Mouse (Mus musculus) neural tube, embryonic 14.5 days (tissue): ENCODE data around the gene B4gat1. TPM values are rescaled to one million over a fixed set of nuclear protein-coding genes. Genes with fewer than 3 reads are reported as not detected.

ENCODE experiments used
- ATAC-seq: fragments of 200-750 bp; cut with Nextera tagmentation; 2 replicates; pipeline ENCODE4 v1.8.0; 2017; ENCODE audit warnings: low read depth, mild to moderate bottlenecking, moderate TSS enrichment, moderate library complexity
- H3K27ac ChIP-seq: fragments of 300-500 bp; sonication (generic); 2 replicates; pipeline ENCODE4 v1.5.1; 2014; ENCODE audit warnings: low read depth, mild to moderate bottlenecking, control low read depth, low read length, moderate library complexity, mixed read lengths
- H3K27me3 ChIP-seq: fragments of 300-500 bp; sonication (generic); 2 replicates; pipeline ENCODE4 v1.6.1; 2014; ENCODE audit warnings: low read length; ENCODE audit not compliant: control insufficient read depth, insufficient read depth
- H3K36me3 ChIP-seq: fragments of 300-500 bp; sonication (generic); 2 replicates; pipeline ENCODE4 v1.6.1; 2014; ENCODE audit warnings: low read length, mixed read lengths; ENCODE audit not compliant: control insufficient read depth, insufficient read depth
- H3K4me1 ChIP-seq: fragments of 300-500 bp; sonication (generic); 2 replicates; pipeline ENCODE4 v1.6.1; 2014; ENCODE audit warnings: low read length; ENCODE audit not compliant: control insufficient read depth, insufficient read depth
- H3K4me2 ChIP-seq: fragments of 300-500 bp; sonication (generic); 2 replicates; pipeline ENCODE4 v1.6.1; 2014; ENCODE audit warnings: mild to moderate bottlenecking, low read depth, low read length, control low read depth
- H3K4me3 ChIP-seq: fragments of 300-500 bp; sonication (generic); 2 replicates; pipeline ENCODE4 v1.5.1; 2014; ENCODE audit warnings: low read depth, low read length, control low read depth, mixed read lengths
- H3K9ac ChIP-seq: fragments of 300-500 bp; sonication (generic); replicated peaks from 2 replicates; pipeline ENCODE4 v1.6.1; 2014; ENCODE audit warnings: low read depth, mild to moderate bottlenecking, control low read depth, low read length, mixed read lengths
- H3K9me3 ChIP-seq: fragments of 300-500 bp; sonication (generic); 2 replicates; pipeline ENCODE4 v1.6.1; 2016; ENCODE audit warnings: low read length; ENCODE audit not compliant: control insufficient read depth
- WGBS: fragments of 180-500 bp; shearing (Covaris S2); extraction: QIAGEN DNeasy Blood & Tissue Kit; methylation state at CpG from one replicate; pipeline ENCODE4 v1.1.7; 2014; 5-methylcytosine and 5-hydroxymethylcytosine counted together
- polyA plus RNA-seq: library from polyadenylated mRNA; unstranded; fragments of >200 nt; fragmentation: Nextera tagmentation; extraction: Ambion mirVana; gene quantifications from 2 replicates; pipeline ENCODE4 v1.2.1, GENCODE M21; 2014

Gene B4gat1
- polyA plus RNA-seq, 1 experiment from 2014 or later: 108 TPM

GRCm38 (mm10) chr19:5071545-5072369, 33.1 kb downstream of the B4gat1 start:
- H3K27me3 ChIP-seq: peaks cover 20% of the 10 kb centered on the region
- peak; percentile 74 for ATAC-seq
- no peaks in the 10 kb centered on the region for H3K9me3 ChIP-seq
- H3K9ac ChIP-seq: peak overlapping the region; percentile 49
- H3K4me2 ChIP-seq: peak overlapping the region; percentile 61
- peak overlapping the region; percentile 61 for H3K27ac ChIP-seq
- under 1% methylated on average over 40 of the region's 40 CpGs for WGBS
- H3K4me3 ChIP-seq: peak overlapping the region; percentile 36
- H3K36me3 ChIP-seq: no peaks in the 10 kb centered on the region
- H3K4me1 ChIP-seq: peaks cover 28% of the 10 kb centered on the region

GRCm38 (mm10) chr19:5072389-5073019, 33.9 kb downstream of the B4gat1 start:
- no peak overlapping the region for H3K9ac ChIP-seq
- peaks cover 25% of the 10 kb centered on the region for H3K4me1 ChIP-seq
- ATAC-seq: 0 out of 2 replicates have a peak, but pooled peaks have one; percentile 2
- H3K27ac ChIP-seq: no peak overlapping the region
- H3K36me3 ChIP-seq: no peaks in the 10 kb centered on the region
- H3K4me3 ChIP-seq: peak overlapping the region; percentile 36
- peaks cover 14% of the 10 kb centered on the region for H3K27me3 ChIP-seq
- H3K9me3 ChIP-seq: no peaks in the 10 kb centered on the region
- WGBS: 3% methylated on average over 20 of the region's 20 CpGs
- peak overlapping the region; percentile 61 for H3K4me2 ChIP-seq

GRCm38 (mm10) chr19:5073028-5073427, 34.4 kb downstream of the B4gat1 start:
- no peaks in the 10 kb centered on the region for H3K9me3 ChIP-seq
- WGBS: 2% methylated on average over 15 of the region's 15 CpGs
- 0 out of 2 replicates have a peak overlapping the region, but pooled peaks have one; percentile 14 for H3K4me3 ChIP-seq
- H3K27ac ChIP-seq: no peak overlapping the region
- H3K4me2 ChIP-seq: peak overlapping the region; percentile 61; the same call in 1 of the 2 replicates
- peaks cover 12% of the 10 kb centered on the region for H3K27me3 ChIP-seq
- no peaks in the 10 kb centered on the region for H3K36me3 ChIP-seq
- peaks cover 20% of the 10 kb centered on the region for H3K4me1 ChIP-seq
- H3K9ac ChIP-seq: no peak overlapping the region
- ATAC-seq: no peak

GRCm38 (mm10) chr19:5073518-5073917, 34.9 kb downstream of the B4gat1 start:
- H3K4me3 ChIP-seq: no peak overlapping the region
- H3K36me3 ChIP-seq: no peaks in the 10 kb centered on the region
- WGBS: 43% methylated on average over 5 of the region's 5 CpGs
- no peaks in the 10 kb centered on the region for H3K9me3 ChIP-seq
- H3K4me2 ChIP-seq: no peak overlapping the region
- no peak overlapping the region for H3K27ac ChIP-seq
- H3K4me1 ChIP-seq: peaks cover 15% of the 10 kb centered on the region
- ATAC-seq: no peak
- H3K9ac ChIP-seq: no peak overlapping the region
- H3K27me3 ChIP-seq: peaks cover 8% of the 10 kb centered on the region; the same call in 1 of the 2 replicates

GRCm38 (mm10) chr19:5079279-5079678, 40.7 kb downstream of the B4gat1 start:
- H3K9ac ChIP-seq: no peak overlapping the region
- no peaks in the 10 kb centered on the region for H3K36me3 ChIP-seq
- no peak overlapping the region for H3K4me2 ChIP-seq
- ATAC-seq: no peak
- H3K27ac ChIP-seq: no peak overlapping the region
- peaks cover 29% of the 10 kb centered on the region for H3K27me3 ChIP-seq
- no peak overlapping the region for H3K4me3 ChIP-seq
- 91% methylated on average over 1 of the region's 1 CpGs for WGBS
- H3K9me3 ChIP-seq: no peaks in the 10 kb centered on the region
- H3K4me1 ChIP-seq: no peaks in the 10 kb centered on the region

- 70% methylated on average over 18 of the region's 18 CpGs for WGBS
- no peak overlapping the region for H3K4me2 ChIP-seq
- H3K4me1 ChIP-seq: no peaks in the 10 kb centered on the region
- no peak overlapping the region for H3K4me3 ChIP-seq
- H3K27ac ChIP-seq: no peak overlapping the region
- H3K9ac ChIP-seq: no peak overlapping the region
- H3K27me3 ChIP-seq: peaks cover 41% of the 10 kb centered on the region
- H3K9me3 ChIP-seq: no peaks in the 10 kb centered on the region
- no peak for ATAC-seq
- H3K36me3 ChIP-seq: no peaks in the 10 kb centered on the region
These were observed 43.4 kb downstream of the B4gat1 start for GRCm38 (mm10) chr19:5082005-5082404.

GRCm38 (mm10) chr19:5082596-5082995, 44.0 kb downstream of the B4gat1 start:
- Histone ChIP-seq H3K4me2 (no peak overlapping the region), H3K4me1 (peaks cover 4% of the 10 kb centered on the region; the same call in 1 of the 2 replicates), H3K4me3 (no peak overlapping the region), H3K36me3 (no peaks in the 10 kb centered on the region), H3K27me3 (peaks cover 41% of the 10 kb centered on the region), H3K9me3 (no peaks in the 10 kb centered on the region), H3K27ac (no peak overlapping the region), H3K9ac (no peak overlapping the region)
- 73% methylated on average over 24 of the region's 24 CpGs for WGBS
- ATAC-seq: no peak

- peak overlapping the region; percentile 65 for H3K9ac ChIP-seq
- no peaks in the 10 kb centered on the region for H3K9me3 ChIP-seq
- H3K27ac ChIP-seq: no peak overlapping the region
- no peak for ATAC-seq
- peak overlapping the region; percentile 67 for H3K4me2 ChIP-seq
- 65% methylated on average over 3 of the region's 3 CpGs for WGBS
- no peaks in the 10 kb centered on the region for H3K36me3 ChIP-seq
- peak overlapping the region; percentile 53 for H3K4me3 ChIP-seq
- H3K4me1 ChIP-seq: peaks cover 8% of the 10 kb centered on the region
- H3K27me3 ChIP-seq: peaks cover 41% of the 10 kb centered on the region
These were observed 45.6 kb downstream of the B4gat1 start for GRCm38 (mm10) chr19:5083961-5084833.
